31 mouse cellular contexts compared by ENCODE assay signal in genomic region chr5:150607631-150608030, GRCm38 (mm10).
"Had no signal": no experiment of that assay in that cellular context is flagged by ENCODE, and none has a peak within 500 bp of the region (broad histone marks: within the 10 kb centered on the region; RNA-seq: fewer than 3 reads in every experiment).

No protein-coding gene starts in this region.

- H3K9me3 ChIP-seq: limb, embryonic 10.5 days; limb, embryonic 12.5 days; limb, embryonic 13.5 days; limb, embryonic 15.5 days; liver, embryonic 12.5 days; liver, embryonic 13.5 days; liver, embryonic 15.5 days; lung, embryonic 15.5 days; midbrain, embryonic 12.5 days; midbrain, embryonic 13.5 days; midbrain, embryonic 15.5 days; neural tube, embryonic 12.5 days; neural tube, embryonic 13.5 days had no signal

- H3K36me3 ChIP-seq: limb, embryonic 10.5 days; limb, embryonic 12.5 days; limb, embryonic 15.5 days; liver, embryonic 12.5 days; liver, embryonic 13.5 days; liver, embryonic 15.5 days; lung, embryonic 15.5 days had no signal

- ATAC-seq: liver, embryonic 12.5 days; liver, postnatal 0 days; lung, postnatal 0 days; midbrain, embryonic 13.5 days; midbrain, embryonic 15.5 days; midbrain, embryonic 16.5 days had no signal

- H3K27ac ChIP-seq: limb, embryonic 10.5 days; limb, embryonic 12.5 days; limb, embryonic 13.5 days; limb, embryonic 15.5 days; liver, embryonic 12.5 days; liver, embryonic 13.5 days; liver, embryonic 14.5 days; liver, embryonic 15.5 days; lung, embryonic 15.5 days; macrophage; midbrain, embryonic 10.5 days; midbrain, embryonic 12.5 days; midbrain, embryonic 13.5 days; midbrain, embryonic 15.5 days; neural tube, embryonic 12.5 days; neural tube, embryonic 13.5 days had no signal

- H3K4me1 ChIP-seq: limb, embryonic 12.5 days; limb, embryonic 13.5 days; limb, embryonic 15.5 days; liver, embryonic 12.5 days; liver, embryonic 13.5 days; lung, embryonic 15.5 days; midbrain, embryonic 10.5 days; midbrain, embryonic 12.5 days; midbrain, embryonic 13.5 days; midbrain, embryonic 15.5 days; neural tube, embryonic 12.5 days; neural tube, embryonic 13.5 days had no signal

- H3K27me3 ChIP-seq: limb, embryonic 12.5 days; limb, embryonic 13.5 days; limb, embryonic 15.5 days; liver, embryonic 12.5 days; liver, embryonic 13.5 days; liver, embryonic 15.5 days; lung, embryonic 15.5 days; megakaryocyte, embryonic 14.5 days; midbrain, embryonic 12.5 days; midbrain, embryonic 13.5 days; midbrain, embryonic 15.5 days; neural tube, embryonic 12.5 days; neural tube, embryonic 13.5 days had no signal

- DNase-seq: left cerebral cortex, postnatal 4 days; liver; liver, embryonic 13.5 days; liver, postnatal 0 days; lung, adult 18-20 months; lung, adult 2 months; lung, embryonic 14.5 days; lung, postnatal 10 days; lung, postnatal 14 days; lung, postnatal 36 days; lung, postnatal 4 days had no signal

- H3K4me2 ChIP-seq: limb, embryonic 12.5 days; limb, embryonic 13.5 days; limb, embryonic 15.5 days; liver, embryonic 11.5 days; liver, embryonic 12.5 days; liver, embryonic 13.5 days; liver, embryonic 15.5 days; lung, embryonic 14.5 days; lung, embryonic 15.5 days; midbrain, embryonic 12.5 days; midbrain, embryonic 13.5 days; midbrain, embryonic 15.5 days; neural tube, embryonic 12.5 days; neural tube, embryonic 13.5 days had no signal

- H3K4me3 ChIP-seq: limb, embryonic 10.5 days; limb, embryonic 12.5 days; limb, embryonic 13.5 days; limb, embryonic 15.5 days; liver, embryonic 12.5 days; liver, embryonic 13.5 days; liver, embryonic 15.5 days; lung, embryonic 15.5 days; megakaryocyte, embryonic 14.5 days; midbrain, embryonic 10.5 days; midbrain, embryonic 12.5 days; midbrain, embryonic 13.5 days; midbrain, embryonic 15.5 days; myocyte; neural tube, embryonic 12.5 days; neural tube, embryonic 13.5 days had no signal

- H3K9ac ChIP-seq: limb, embryonic 12.5 days; limb, embryonic 13.5 days; limb, embryonic 15.5 days; liver, embryonic 12.5 days; liver, embryonic 13.5 days; liver, embryonic 14.5 days; liver, embryonic 15.5 days; liver, postnatal 0 days; lung, embryonic 14.5 days; lung, embryonic 15.5 days; midbrain, embryonic 12.5 days; midbrain, embryonic 13.5 days; midbrain, embryonic 15.5 days; neural tube, embryonic 12.5 days; neural tube, embryonic 13.5 days had no signal
